Mouse (Mus musculus): ENCODE results near the gene Lama4. TPM values are rescaled to one million over a fixed set of nuclear protein-coding genes. Genes with fewer than 3 reads are reported as not detected.

The Lama4 gene
- polyA plus RNA-seq, 1 experiment from 2014 or later, result 29.7 TPM

GRCm38 (mm10) chr10:39141401-39141800, 176.1 kb downstream of the Lama4 start:
- H3K27me3 ChIP-seq, result no peaks in the 10 kb centered on the region
- H3K4me1 ChIP-seq, result no peaks in the 10 kb centered on the region
- no peak overlapping the region for H3K27ac ChIP-seq
- H3K9me3 ChIP-seq (replicated peaks), result no peaks in the 10 kb centered on the region
- H3K4me3 ChIP-seq, result no peak overlapping the region
- peaks cover 45% of the 10 kb centered on the region for H3K36me3 ChIP-seq
- no peak overlapping the region for H3K4me2 ChIP-seq (replicated peaks)
- WGBS, result 88% methylated on average over 2 of the region's 2 CpGs
- ATAC-seq (ENCODE audit: low FRiP score), result no peak
- H3K9ac ChIP-seq, result no peak overlapping the region

GRCm38 (mm10) chr10:39142216-39142615, 176.9 kb downstream of the Lama4 start:
- Histone ChIP-seq H3K27me3 (no peaks in the 10 kb centered on the region), H3K9ac (no peak overlapping the region), H3K4me2 (replicated peaks) (no peak overlapping the region), H3K36me3 (peaks cover 46% of the 10 kb centered on the region), H3K4me1 (no peaks in the 10 kb centered on the region), H3K4me3 (no peak overlapping the region), H3K9me3 (replicated peaks) (no peaks in the 10 kb centered on the region), H3K27ac (no peak overlapping the region)
- peak; percentile 50; the same call in 1 of the 2 replicates for ATAC-seq (ENCODE audit: low FRiP score)
- WGBS, result 69% methylated on average over 12 of the region's 12 CpGs

- Histone ChIP-seq H3K4me1 (0 out of 2 replicates have a peak, but pooled peaks cover 2% of the 10 kb centered on the region), H3K36me3 (no peaks in the 10 kb centered on the region), H3K9ac (no peak overlapping the region), H3K4me3 (no peak overlapping the region), H3K4me2 (replicated peaks) (no peak overlapping the region), H3K9me3 (replicated peaks) (no peaks in the 10 kb centered on the region), H3K27ac (no peak overlapping the region), H3K27me3 (no peaks in the 10 kb centered on the region)
- 87% methylated on average over 5 of the region's 5 CpGs for WGBS
- ATAC-seq (ENCODE audit: low FRiP score), result no peak
Observed at GRCm38 (mm10) chr10:39156719-39157118, 191.4 kb downstream of the Lama4 start.

GRCm38 (mm10) chr10:39157321-39157720, 192.0 kb downstream of the Lama4 start:
- Histone ChIP-seq H3K4me1 (no peaks in the 10 kb centered on the region), H3K4me3 (no peak overlapping the region), H3K27me3 (no peaks in the 10 kb centered on the region), H3K9ac (no peak overlapping the region), H3K4me2 (replicated peaks) (no peak overlapping the region), H3K27ac (no peak overlapping the region), H3K9me3 (replicated peaks) (no peaks in the 10 kb centered on the region), H3K36me3 (no peaks in the 10 kb centered on the region)
- ATAC-seq (ENCODE audit: low FRiP score), result no peak
- WGBS, result 97% methylated on average over 1 of the region's 1 CpGs

GRCm38 (mm10) chr10:39158306-39158705, 193.0 kb downstream of the Lama4 start:
- no peak overlapping the region for H3K4me2 ChIP-seq (replicated peaks)
- ATAC-seq (ENCODE audit: low FRiP score), result no peak
- no peak overlapping the region for H3K4me3 ChIP-seq
- H3K9ac ChIP-seq, result no peak overlapping the region
- no peaks in the 10 kb centered on the region for H3K27me3 ChIP-seq
- no peaks in the 10 kb centered on the region for H3K36me3 ChIP-seq
- no peak overlapping the region for H3K27ac ChIP-seq
- H3K4me1 ChIP-seq, result 0 out of 2 replicates have a peak, but pooled peaks cover 2% of the 10 kb centered on the region
- no peaks in the 10 kb centered on the region for H3K9me3 ChIP-seq (replicated peaks)
- WGBS, result 56% methylated on average over 12 of the region's 12 CpGs

Other genes starting within 250 kb of the Lama4 start
- gene Rfpl4b, start 143.7 kb upstream of the Lama4 start, polyA plus RNA-seq (2016; fragmentation: Nextera tagmentation; extraction: Ambion mirVana), result not detected in 2 replicates
- 18.4 and 20.8 TPM in 2 replicates for gene Fam229b, start 168.4 kb downstream of the Lama4 start, polyA plus RNA-seq (2016; fragmentation: Nextera tagmentation; extraction: Ambion mirVana)
- gene Tube1, start 168.5 kb downstream of the Lama4 start, polyA plus RNA-seq (2016; fragmentation: Nextera tagmentation; extraction: Ambion mirVana), result 14.4 and 18.5 TPM in 2 replicates
- 0.31 and 1.3 TPM in 2 replicates for gene Ccn6, start 198.3 kb downstream of the Lama4 start, polyA plus RNA-seq (2016; fragmentation: Nextera tagmentation; extraction: Ambion mirVana)